Comparison of ENCODE assay signal across 8 mouse cellular contexts in the genomic region with DNA sequence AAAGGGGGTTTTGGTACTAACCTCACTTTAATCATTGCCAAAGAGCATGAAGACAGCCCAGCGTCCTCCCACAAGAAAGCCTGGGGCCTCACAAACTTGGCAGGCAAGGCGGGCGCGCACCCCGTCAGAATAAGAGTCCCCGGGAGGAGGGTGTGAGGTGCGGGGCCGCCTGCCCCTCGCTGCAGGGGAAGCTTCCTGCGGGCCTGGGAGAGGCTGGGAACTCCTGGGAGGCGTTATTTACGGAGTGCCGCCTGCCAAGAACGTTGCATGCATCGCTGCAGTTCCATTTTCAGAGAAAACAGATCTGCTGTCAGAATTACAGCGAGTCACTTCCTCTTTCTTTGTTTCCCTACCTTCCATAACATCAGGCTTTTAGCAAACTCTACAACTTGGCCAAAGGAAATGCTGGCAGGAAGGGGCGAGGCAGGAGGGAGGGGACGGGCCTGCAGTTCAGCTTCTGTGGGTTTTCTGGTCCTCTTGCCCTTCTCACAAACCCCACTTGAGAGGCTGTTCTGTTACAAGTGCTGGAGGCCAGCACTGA.
A peak's percentile ranks its signal among the peaks of the same experiment; 100 is the strongest.
DNase-seq lines count a peak whose midpoint lies in the region; ATAC-seq and TF ChIP-seq lines count a peak whose summit lies in the region.

No protein-coding gene starts in this region.

- H3K27me3 ChIP-seq in Patski: no peaks in the 10 kb centered on the region
- H3K27me3 ChIP-seq in hindbrain, embryonic 12.5 days: no peaks in the 10 kb centered on the region

- WGBS in hindbrain, embryonic 12.5 days: under 1% methylated on average over 18 of the region's 18 CpGs

- H3K9ac ChIP-seq in hindbrain, embryonic 12.5 days: peak overlapping the region; percentile 71

- H3K9me3 ChIP-seq in hindbrain, embryonic 12.5 days (replicated peaks): no peaks in the 10 kb centered on the region

- TF ChIP-seq CTCF in Patski (IDR thresholded peaks at IDR 0.05): no peak

- H3K4me3 ChIP-seq in hindbrain, embryonic 12.5 days: peak overlapping the region; percentile 38

- ATAC-seq in Patski: peak; percentile 67
- peak; percentile 82 for ATAC-seq in hindbrain, embryonic 12.5 days (ENCODE audit: low FRiP score)

- no peaks in the 10 kb centered on the region for H3K36me3 ChIP-seq in hindbrain, embryonic 12.5 days

- H3K27ac ChIP-seq in hindbrain, embryonic 12.5 days: peak overlapping the region; percentile 94

- POLR2A ChIA-PET in Patski (lab: Charles Lee): interaction anchor here (0.7 kb wide), 1 partner anchor 8 kb away, joined by 3 read pairs; no protein-coding TSS in a partner anchor

- in situ Hi-C loops in Patski (cut with MboI; ENCODE audit: low pct_unique_long_range_greater_than_20kb): no loop called here

- H3K4me1 ChIP-seq in hindbrain, embryonic 12.5 days: peaks cover 86% of the 10 kb centered on the region

- H3K4me2 ChIP-seq in hindbrain, embryonic 12.5 days (replicated peaks): peak overlapping the region; percentile 69

- CTCF ChIA-PET in Patski (lab: Charles Lee): interaction anchor here (1.0 to 2.7 kb wide), 3 partner anchors 9 to 41 kb away, joined by 3 to 8 read pairs (median 4); no protein-coding TSS in a partner anchor

- peak; percentile 75 for DNase-seq in Patski (ENCODE audit: low read depth, low spot score)
- peak; percentile 92 to 95 for DNase-seq in cerebellum, postnatal 10 days
- DNase-seq in frontal cortex, postnatal 10 days (ENCODE audit: low spot score in 2 of 2): peak; percentile 86 to 90
- DNase-seq in layer of hippocampus, postnatal 14 days (ENCODE audit: low spot score in 2 of 2): peak; percentile 93 to 94
- DNase-seq in lung, postnatal 10 days: peak; percentile 98
- peak; percentile 97 for DNase-seq in ovary, postnatal 14 days (ENCODE audit: low spot score)
- DNase-seq in thymus, postnatal 14 days: peak; percentile 92

Comparison
In these comparisons a context has a peak if more than half of its experiments do, and no peak if none do; other contexts are left out.
1. Peak in every context shown above with its lines: DNase-seq, ATAC-seq, H3K4me3 ChIP-seq and H3K27ac ChIP-seq.